Mouse (Mus musculus) kidney, embryonic 16.5 days (tissue): ENCODE measurements at regions not wholly inside any gene's neighbourhood (a gene's known extent, or its start where the extent isn't known, plus 50 kb on each side); places are given as distances from the start of the nearest gene placed in this dataset.
A peak's percentile ranks its signal among the peaks of the same experiment; 100 is the strongest.
"Not testable (repeated sequence)": the region's sequence is repeated elsewhere in the genome, so short reads cannot be mapped to it uniquely, and the experiment has no call there.

Experiments used
- ATAC-seq: fragments of 200-750 bp; cut with Nextera tagmentation; 2 replicates; pipeline ENCODE4 v1.8.0; 2017; ENCODE audit warnings: moderate TSS enrichment; ENCODE audit not compliant: low FRiP score, low TSS enrichment
- H3K27ac ChIP-seq: fragments of 300-500 bp; sonication (generic); 2 replicates; pipeline ENCODE4 v1.5.1; 2014; ENCODE audit warnings: low read length
- H3K27me3 ChIP-seq: fragments of 300-500 bp; sonication (generic); 2 replicates; pipeline ENCODE4 v1.6.1; 2014; ENCODE audit warnings: low read length, control low read depth, mixed read lengths; ENCODE audit not compliant: insufficient read depth
- H3K36me3 ChIP-seq: fragments of 300-500 bp; sonication (generic); 2 replicates; pipeline ENCODE4 v1.6.1; 2014; ENCODE audit warnings: low read length, control low read depth, mixed read lengths; ENCODE audit not compliant: insufficient read depth
- H3K4me1 ChIP-seq: fragments of 300-500 bp; sonication (generic); 2 replicates; pipeline ENCODE4 v1.6.1; 2014; ENCODE audit warnings: low read length, control low read depth, mixed read lengths; ENCODE audit not compliant: insufficient read depth
- H3K4me2 ChIP-seq: fragments of 300-500 bp; sonication (generic); replicated peaks from 2 replicates; pipeline ENCODE4 v1.6.1; 2014; ENCODE audit warnings: low read depth, low read length
- H3K4me3 ChIP-seq: fragments of 300-500 bp; sonication (generic); 2 replicates; pipeline ENCODE4 v1.5.1; 2014; ENCODE audit warnings: mild to moderate bottlenecking, low read length
- H3K9ac ChIP-seq: fragments of 300-500 bp; sonication (generic); replicated peaks from 2 replicates; pipeline ENCODE4 v1.6.1; 2014; ENCODE audit warnings: low read length
- H3K9me3 ChIP-seq: fragments of 300-500 bp; sonication (generic); 2 replicates; pipeline ENCODE4 v1.6.1; 2016; ENCODE audit warnings: low read length, control low read depth
- WGBS: fragments of 180-500 bp; shearing (Covaris S2); extraction: QIAGEN DNeasy Blood & Tissue Kit; methylation state at CpG from one replicate; pipeline ENCODE4 v1.1.7; 2014; 5-methylcytosine and 5-hydroxymethylcytosine counted together

DNA sequence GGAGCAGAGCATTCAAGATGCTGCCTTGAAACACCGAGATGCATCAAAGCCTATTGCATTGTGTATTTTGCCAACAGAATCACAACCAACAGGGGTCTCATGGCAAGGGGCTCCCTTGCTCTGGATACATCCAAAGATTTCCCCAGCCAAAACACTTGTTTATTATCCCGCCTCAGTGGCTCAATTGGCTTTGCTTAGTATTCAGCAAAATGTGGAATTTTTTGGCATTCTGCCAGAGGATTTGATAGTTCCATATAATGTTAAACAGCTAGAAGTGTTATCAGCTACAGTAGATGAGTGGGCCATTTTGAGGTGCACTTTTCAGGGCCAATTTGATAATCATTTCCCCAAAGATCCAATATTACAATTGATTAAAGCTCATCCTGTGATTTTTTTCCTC lies 146.7 kb upstream of the Plxna2 start:
- H3K9me3 ChIP-seq, ATAC-seq, H3K9ac ChIP-seq, H3K27me3 ChIP-seq, H3K27ac ChIP-seq, H3K4me3 ChIP-seq, H3K4me2 ChIP-seq, H3K4me1 ChIP-seq, H3K36me3 ChIP-seq: not testable (repeated sequence)
- 82% methylated on average over 2 of the region's 2 CpGs for WGBS

DNA sequence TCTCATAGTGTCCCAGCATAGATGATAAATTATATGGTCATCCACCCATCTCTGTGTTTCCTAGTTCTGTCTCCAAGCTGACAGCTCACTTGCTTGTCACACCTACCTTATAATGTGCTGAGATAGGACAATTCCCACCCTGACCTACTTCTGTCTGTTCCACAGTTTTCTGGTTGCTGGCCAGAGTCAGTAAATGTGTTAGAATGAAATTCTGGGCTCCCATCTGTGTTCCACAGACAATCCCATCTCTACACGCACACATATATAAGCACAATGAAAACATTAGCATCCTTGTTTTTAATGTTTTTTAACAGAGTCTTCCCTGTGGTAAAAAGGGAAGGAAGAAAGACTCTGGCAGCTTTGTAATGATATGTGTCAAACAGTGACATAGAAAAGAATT lies 165.5 kb upstream of the Plxna2 start:
- Histone ChIP-seq H3K9ac (no peak overlapping the region), H3K4me1 (no peaks in the 10 kb centered on the region), H3K27me3 (no peaks in the 10 kb centered on the region), H3K4me3 (no peak overlapping the region), H3K4me2 (no peak overlapping the region), H3K36me3 (no peaks in the 10 kb centered on the region), H3K27ac (no peak overlapping the region), H3K9me3 (no peaks in the 10 kb centered on the region)
- WGBS: 80% methylated on average over 1 of the region's 1 CpGs
- ATAC-seq: no peak

- 67% methylated on average over 1 of the region's 1 CpGs for WGBS
These were observed 174.3 kb upstream of the Plxna2 start for GRCm38 (mm10) chr1:194443681-194444080.

DNA sequence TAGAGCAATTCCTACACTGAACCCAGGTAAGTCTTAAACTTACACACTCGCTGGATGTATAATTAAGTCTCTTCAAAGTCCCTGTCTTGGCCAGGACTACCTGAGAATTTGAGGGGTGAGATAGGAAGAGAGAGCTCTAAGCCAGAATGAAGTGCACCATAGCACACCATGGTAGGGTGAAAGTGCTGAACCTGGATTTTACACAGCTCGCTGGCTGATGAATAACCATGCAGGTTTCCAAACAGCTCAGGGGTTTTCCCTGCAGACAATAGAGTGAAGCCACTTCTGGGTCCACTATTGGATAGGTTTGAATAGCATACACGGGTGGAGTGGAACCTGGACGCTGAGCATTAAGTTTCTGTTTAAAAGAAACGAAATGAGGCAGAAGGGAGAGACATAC lies 180.7 kb upstream of the Plxna2 start:
- H3K4me2 ChIP-seq: no peak overlapping the region
- H3K27ac ChIP-seq: no peak overlapping the region
- H3K27me3 ChIP-seq: no peaks in the 10 kb centered on the region
- no peaks in the 10 kb centered on the region for H3K9me3 ChIP-seq
- WGBS: 81% methylated on average over 5 of the region's 5 CpGs
- ATAC-seq: no peak
- H3K4me1 ChIP-seq: 0 out of 2 replicates have a peak, but pooled peaks cover 3% of the 10 kb centered on the region
- H3K9ac ChIP-seq: no peak overlapping the region
- no peak overlapping the region for H3K4me3 ChIP-seq
- H3K36me3 ChIP-seq: no peaks in the 10 kb centered on the region

More at GRCm38 (mm10) chr1:194443681-194444080, 174.3 kb upstream of the Plxna2 start:
- Histone ChIP-seq H3K27ac (no peak overlapping the region), H3K9ac (no peak overlapping the region), H3K9me3 (no peaks in the 10 kb centered on the region), H3K4me2 (no peak overlapping the region), H3K36me3 (no peaks in the 10 kb centered on the region), H3K4me3 (no peak overlapping the region), H3K4me1 (no peaks in the 10 kb centered on the region), H3K27me3 (no peaks in the 10 kb centered on the region)
- ATAC-seq: no peak

GRCm38 (mm10) chr1:194435060-194435459 lies 183.0 kb upstream of the Plxna2 start:
- no peak for ATAC-seq
- Histone ChIP-seq H3K27ac (no peak overlapping the region), H3K4me1 (0 out of 2 replicates have a peak, but pooled peaks cover 3% of the 10 kb centered on the region), H3K9me3 (no peaks in the 10 kb centered on the region), H3K9ac (no peak overlapping the region), H3K36me3 (no peaks in the 10 kb centered on the region), H3K27me3 (no peaks in the 10 kb centered on the region), H3K4me3 (no peak overlapping the region), H3K4me2 (no peak overlapping the region)
- whole genome bisulfite sequencing: 67% methylated on average over 3 of the region's 3 CpGs

DNA sequence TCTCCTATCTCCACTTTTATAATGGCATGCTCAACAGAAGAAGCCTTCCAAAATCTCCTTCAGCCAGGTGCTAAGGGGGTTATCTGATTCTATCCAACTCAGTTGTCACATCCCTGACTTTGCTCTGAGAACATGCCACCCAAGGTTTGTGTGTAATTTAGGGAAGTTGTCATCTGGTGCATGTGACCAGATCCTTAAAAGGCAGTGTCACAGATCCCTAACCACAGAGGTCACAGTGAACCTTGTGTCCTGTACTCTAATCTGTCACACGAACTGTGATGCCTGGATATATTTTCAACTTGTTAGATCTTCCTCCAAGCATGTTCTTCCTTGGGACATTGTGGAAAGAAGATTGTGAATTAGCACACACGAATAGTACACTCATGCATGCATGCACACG lies 189.4 kb upstream of the Plxna2 start:
- no peaks in the 10 kb centered on the region for H3K27me3 ChIP-seq
- ATAC-seq: no peak
- 77% methylated on average over 3 of the region's 3 CpGs for WGBS
- no peaks in the 10 kb centered on the region for H3K4me1 ChIP-seq
- H3K9ac ChIP-seq: no peak overlapping the region
- H3K36me3 ChIP-seq: no peaks in the 10 kb centered on the region
- no peak overlapping the region for H3K4me3 ChIP-seq
- no peak overlapping the region for H3K4me2 ChIP-seq
- H3K27ac ChIP-seq: no peak overlapping the region
- H3K9me3 ChIP-seq: no peaks in the 10 kb centered on the region

- no peaks in the 10 kb centered on the region for H3K9me3 ChIP-seq
- no peak overlapping the region for H3K4me3 ChIP-seq
- no peaks in the 10 kb centered on the region for H3K4me1 ChIP-seq
- peak; percentile 83 for ATAC-seq
- H3K4me2 ChIP-seq: no peak overlapping the region
- H3K27me3 ChIP-seq: no peaks in the 10 kb centered on the region
- no peak overlapping the region for H3K27ac ChIP-seq
- no peaks in the 10 kb centered on the region for H3K36me3 ChIP-seq
- H3K9ac ChIP-seq: no peak overlapping the region
- WGBS: 17% methylated on average over 6 of the region's 6 CpGs
These were observed 191.7 kb upstream of the Plxna2 start for GRCm38 (mm10) chr1:194426293-194426692.

- Histone ChIP-seq H3K27me3 (no peaks in the 10 kb centered on the region), H3K4me2 (no peak overlapping the region), H3K9ac (no peak overlapping the region), H3K4me1 (no peaks in the 10 kb centered on the region), H3K27ac (no peak overlapping the region), H3K9me3 (no peaks in the 10 kb centered on the region), H3K4me3 (no peak overlapping the region), H3K36me3 (no peaks in the 10 kb centered on the region)
- no peak for ATAC-seq
- 82% methylated on average over 2 of the region's 2 CpGs for WGBS
These were observed 193.8 kb upstream of the Plxna2 start for GRCm38 (mm10) chr1:194424201-194424600.

GRCm38 (mm10) chr1:194412193-194412592 lies 205.8 kb upstream of the Plxna2 start:
- Histone ChIP-seq H3K4me2 (no peak overlapping the region), H3K4me1 (no peaks in the 10 kb centered on the region), H3K4me3 (no peak overlapping the region), H3K27ac (no peak overlapping the region), H3K9me3 (no peaks in the 10 kb centered on the region), H3K36me3 (no peaks in the 10 kb centered on the region), H3K27me3 (no peaks in the 10 kb centered on the region), H3K9ac (no peak overlapping the region)
- 69% methylated on average over 5 of the region's 5 CpGs for WGBS
- ATAC-seq: no peak

DNA sequence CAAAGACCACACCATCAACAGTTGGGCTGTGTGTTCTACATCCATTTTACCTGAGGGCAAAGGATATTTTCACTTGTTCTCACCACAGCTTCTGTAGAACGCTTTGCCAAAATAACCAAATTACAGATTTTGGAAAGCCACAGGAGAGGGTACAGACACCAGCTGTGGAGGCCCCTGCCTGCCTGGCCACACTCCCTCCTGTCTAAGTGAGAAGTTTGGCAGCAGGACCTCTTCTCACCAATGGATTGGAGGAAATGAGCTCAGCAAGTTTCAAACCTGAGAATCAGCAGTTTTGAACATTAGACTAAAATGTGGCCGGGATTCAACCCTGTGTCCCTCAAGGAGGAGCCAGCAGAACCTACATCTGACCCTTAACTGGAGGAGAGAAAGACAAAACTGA lies 206.2 kb upstream of the Plxna2 start:
- no peaks in the 10 kb centered on the region for H3K36me3 ChIP-seq
- no peak for ATAC-seq
- H3K9me3 ChIP-seq: no peaks in the 10 kb centered on the region
- 74% methylated on average over 2 of the region's 2 CpGs for WGBS
- H3K4me3 ChIP-seq: no peak overlapping the region
- no peak overlapping the region for H3K4me2 ChIP-seq
- H3K9ac ChIP-seq: no peak overlapping the region
- H3K27me3 ChIP-seq: no peaks in the 10 kb centered on the region
- no peak overlapping the region for H3K27ac ChIP-seq
- no peaks in the 10 kb centered on the region for H3K4me1 ChIP-seq

GRCm38 (mm10) chr1:194399281-194399680 lies 218.7 kb upstream of the Plxna2 start:
- no peaks in the 10 kb centered on the region for H3K4me1 ChIP-seq
- H3K9me3 ChIP-seq: no peaks in the 10 kb centered on the region
- no peak overlapping the region for H3K27ac ChIP-seq
- no peak overlapping the region for H3K4me2 ChIP-seq
- no peak for ATAC-seq
- no peak overlapping the region for H3K9ac ChIP-seq
- H3K36me3 ChIP-seq: no peaks in the 10 kb centered on the region
- no peak overlapping the region for H3K4me3 ChIP-seq
- no peaks in the 10 kb centered on the region for H3K27me3 ChIP-seq
